In the genomic region with DNA sequence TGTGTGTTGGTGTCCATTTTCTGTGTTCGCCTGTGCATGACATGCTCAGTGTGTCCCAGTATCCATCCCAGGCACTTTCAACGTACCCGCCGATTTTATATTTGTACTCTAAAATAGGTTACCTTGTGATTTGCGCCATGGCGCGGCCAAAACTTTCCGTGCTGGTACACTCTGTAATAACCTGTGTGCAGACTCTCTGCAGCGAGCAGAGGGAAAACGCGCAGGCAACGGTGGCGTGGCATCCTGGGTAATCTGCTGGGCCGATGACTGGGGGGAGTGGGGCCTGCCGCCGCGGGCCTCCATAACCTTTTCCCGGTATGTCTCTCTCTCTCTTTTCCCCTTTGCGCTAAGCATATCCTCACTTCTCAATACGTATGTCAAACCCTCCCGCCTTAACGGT, we compare ENCODE assay signal across 8 mouse cellular contexts. TPM values are rescaled to one million over a fixed set of nuclear protein-coding genes. Genes with fewer than 3 reads are reported as not detected.
DNase-seq lines count a peak whose midpoint lies in the region; ATAC-seq and TF ChIP-seq lines count a peak whose summit lies in the region.

No protein-coding gene starts in this region.

- H3K9me3 ChIP-seq in kidney, postnatal 0 days (replicated peaks; ENCODE audit: low read length) = peaks cover 24% of the 10 kb centered on the region
- H3K9me3 ChIP-seq in embryonic facial prominence, embryonic 15.5 days (replicated peaks) = peaks cover 42% of the 10 kb centered on the region
- peaks cover 14% of the 10 kb centered on the region for H3K9me3 ChIP-seq in intestine, embryonic 15.5 days
- H3K9me3 ChIP-seq in neural tube, embryonic 12.5 days = peaks cover 53% of the 10 kb centered on the region

- peak overlapping the region; percentile 28 for H3K4me3 ChIP-seq in kidney, postnatal 0 days (replicated peaks; ENCODE audit: low read depth, low read length)
- H3K4me3 ChIP-seq in embryonic facial prominence, embryonic 15.5 days (replicated peaks) = peak overlapping the region; percentile 37
- peak overlapping the region; percentile 38 for H3K4me3 ChIP-seq in intestine, embryonic 15.5 days (replicated peaks)
- peak overlapping the region; percentile 31 for H3K4me3 ChIP-seq in neural tube, embryonic 12.5 days

- H3K27ac ChIP-seq in kidney, postnatal 0 days = no peak overlapping the region
- H3K27ac ChIP-seq in embryonic facial prominence, embryonic 15.5 days (replicated peaks) = no peak overlapping the region
- no peak overlapping the region for H3K27ac ChIP-seq in intestine, embryonic 15.5 days
- H3K27ac ChIP-seq in neural tube, embryonic 12.5 days = no peak overlapping the region

- peak overlapping the region; percentile 51 for H3K4me2 ChIP-seq in kidney, postnatal 0 days (ENCODE audit: low read length)
- peak overlapping the region; percentile 49 for H3K4me2 ChIP-seq in embryonic facial prominence, embryonic 15.5 days (replicated peaks)
- peak overlapping the region; percentile 56 for H3K4me2 ChIP-seq in intestine, embryonic 15.5 days (replicated peaks)
- peak overlapping the region; percentile 54 for H3K4me2 ChIP-seq in neural tube, embryonic 12.5 days (replicated peaks)

- H3K36me3 ChIP-seq in kidney, postnatal 0 days (ENCODE audit: insufficient read depth, low read length) = no peaks in the 10 kb centered on the region
- H3K36me3 ChIP-seq in embryonic facial prominence, embryonic 15.5 days = peaks cover 7% of the 10 kb centered on the region
- H3K36me3 ChIP-seq in intestine, embryonic 15.5 days = peaks cover 15% of the 10 kb centered on the region
- peaks cover 3% of the 10 kb centered on the region; the same call in 1 of the 2 replicates for H3K36me3 ChIP-seq in neural tube, embryonic 12.5 days

- TF ChIP-seq CTCF in kidney, postnatal 0 days (IDR thresholded peaks at IDR 0.05; ENCODE audit: low read depth) = no peak

- H3K27me3 ChIP-seq in kidney, postnatal 0 days (ENCODE audit: insufficient read depth, low read length) = peaks cover 15% of the 10 kb centered on the region
- H3K27me3 ChIP-seq in embryonic facial prominence, embryonic 15.5 days = peaks cover 35% of the 10 kb centered on the region
- peaks cover 33% of the 10 kb centered on the region for H3K27me3 ChIP-seq in intestine, embryonic 15.5 days (replicated peaks)
- peaks cover 30% of the 10 kb centered on the region for H3K27me3 ChIP-seq in neural tube, embryonic 12.5 days (replicated peaks)

- H3K4me1 ChIP-seq in kidney, postnatal 0 days (replicated peaks; ENCODE audit: insufficient read depth, low read length) = no peaks in the 10 kb centered on the region; the same call in 1 of the 2 replicates
- H3K4me1 ChIP-seq in embryonic facial prominence, embryonic 15.5 days = peaks cover 34% of the 10 kb centered on the region
- H3K4me1 ChIP-seq in intestine, embryonic 15.5 days (replicated peaks) = peaks cover 19% of the 10 kb centered on the region
- H3K4me1 ChIP-seq in neural tube, embryonic 12.5 days = peaks cover 19% of the 10 kb centered on the region; the same call in 1 of the 2 replicates

- no peak for ATAC-seq in kidney, postnatal 0 days (replicated peaks; ENCODE audit: low FRiP score, low read depth)
- ATAC-seq in embryonic facial prominence, embryonic 15.5 days (ENCODE audit: insufficient number of reproducible peaks, low FRiP score, low TSS enrichment, low read depth) = no peak
- no peak for ATAC-seq in intestine, embryonic 15.5 days
- ATAC-seq in neural tube, embryonic 12.5 days (ENCODE audit: low FRiP score, low read depth) = no peak

- WGBS in kidney, postnatal 0 days = 57% methylated on average over 22 of the region's 22 CpGs
- 53% methylated on average over 22 of the region's 22 CpGs for WGBS in embryonic facial prominence, embryonic 15.5 days
- 53% methylated on average over 22 of the region's 22 CpGs for WGBS in intestine, embryonic 15.5 days
- 57% methylated on average over 22 of the region's 22 CpGs for whole genome bisulfite sequencing in neural tube, embryonic 12.5 days

- no peak for DNase-seq in kidney, postnatal 0 days (ENCODE audit: low spot score)
- no peak for DNase-seq in kidney, postnatal 36 days
- DNase-seq in layer of hippocampus, postnatal 10 days (ENCODE audit: low spot score in 2 of 2) = no peak
- no peak for DNase-seq in urinary bladder, postnatal 10 days (ENCODE audit: low spot score)
- DNase-seq in urinary bladder, postnatal 4 days (ENCODE audit: low spot score in 2 of 2) = no peak

- no peak overlapping the region for H3K9ac ChIP-seq in kidney, postnatal 0 days (ENCODE audit: low read depth, low read length)
- no peak overlapping the region for H3K9ac ChIP-seq in embryonic facial prominence, embryonic 15.5 days
- no peak overlapping the region; the same call in 1 of the 2 replicates for H3K9ac ChIP-seq in intestine, embryonic 15.5 days
- no peak overlapping the region for H3K9ac ChIP-seq in neural tube, embryonic 12.5 days

RNA-seq across cellular contexts. Expression of a gene that starts 16.5 kb away (rescaled TPM):
- polyA plus RNA-seq in kidney, postnatal 0 days (2015; fragmentation: Nextera tagmentation; extraction: Ambion mirVana) = 1,338 and 1,363 TPM in 2 replicates
- polyA plus RNA-seq in embryonic facial prominence, embryonic 15.5 days (2015; fragmentation: Nextera tagmentation; extraction: Ambion mirVana) = 2,102 and 2,156 TPM in 2 replicates
- 1,496 and 1,641 TPM in 2 replicates for polyA plus RNA-seq in intestine, embryonic 15.5 days (2015; fragmentation: Nextera tagmentation; extraction: Ambion mirVana)
- 1,608 and 1,653 TPM in 2 replicates for polyA plus RNA-seq in neural tube, embryonic 12.5 days (2016; fragmentation: Nextera tagmentation; extraction: Ambion mirVana)
- total RNA-seq in layer of hippocampus, postnatal 10 days (2021) = 1,000 to 10,000 TPM; 1,824 to 1,870 TPM

RNA-seq across cellular contexts. Expression of a gene that starts 45.8 kb away (rescaled TPM):
- 8.6 and 11.1 TPM in 2 replicates for polyA plus RNA-seq in kidney, postnatal 0 days (2015; fragmentation: Nextera tagmentation; extraction: Ambion mirVana)
- 26.0 and 38.6 TPM in 2 replicates for polyA plus RNA-seq in embryonic facial prominence, embryonic 15.5 days (2015; fragmentation: Nextera tagmentation; extraction: Ambion mirVana)
- polyA plus RNA-seq in intestine, embryonic 15.5 days (2015; fragmentation: Nextera tagmentation; extraction: Ambion mirVana) = 29.6 and 40.8 TPM in 2 replicates
- 11.6 and 20.7 TPM in 2 replicates for polyA plus RNA-seq in neural tube, embryonic 12.5 days (2016; fragmentation: Nextera tagmentation; extraction: Ambion mirVana)
- 1 to 10 TPM; 1.3 to 1.9 TPM for total RNA-seq in layer of hippocampus, postnatal 10 days (2021)
